Mouse (Mus musculus) brown adipose tissue, adult 24 weeks (tissue): ENCODE data around the gene Arid1b. TPM values are rescaled to one million over a fixed set of nuclear protein-coding genes. Genes with fewer than 3 reads are reported as not detected.

Experiments
- H3K27ac ChIP-seq: fragments of 200-500 bp; replicated peaks from 2 replicates; pipeline ENCODE4 v1.5.1; 2012; ENCODE audit warnings: low read depth, mild to moderate bottlenecking, low read length
- H3K4me1 ChIP-seq: fragments of 200-500 bp; 2 replicates; pipeline ENCODE4 v1.6.1; 2012; ENCODE audit warnings: low read length, mixed read lengths; ENCODE audit not compliant: control insufficient read depth, insufficient read depth, insufficient read length
- H3K4me3 ChIP-seq: fragments of 200-500 bp; 2 replicates; pipeline ENCODE4 v1.5.1; 2012; ENCODE audit warnings: low read depth, mild to moderate bottlenecking, low read length, moderate library complexity; ENCODE audit not compliant: insufficient read depth
- polyA plus RNA-seq: library from polyadenylated mRNA; stranded (reverse); fragments of >200 nt; gene quantifications from 2 replicates; pipeline ENCODE4 v1.2.4, GENCODE M21; 2012; ENCODE audit not compliant: missing spikeins, insufficient read depth, insufficient read length

The Arid1b gene
- polyA plus RNA-seq, 1 experiment, result 13.9 TPM

DNA sequence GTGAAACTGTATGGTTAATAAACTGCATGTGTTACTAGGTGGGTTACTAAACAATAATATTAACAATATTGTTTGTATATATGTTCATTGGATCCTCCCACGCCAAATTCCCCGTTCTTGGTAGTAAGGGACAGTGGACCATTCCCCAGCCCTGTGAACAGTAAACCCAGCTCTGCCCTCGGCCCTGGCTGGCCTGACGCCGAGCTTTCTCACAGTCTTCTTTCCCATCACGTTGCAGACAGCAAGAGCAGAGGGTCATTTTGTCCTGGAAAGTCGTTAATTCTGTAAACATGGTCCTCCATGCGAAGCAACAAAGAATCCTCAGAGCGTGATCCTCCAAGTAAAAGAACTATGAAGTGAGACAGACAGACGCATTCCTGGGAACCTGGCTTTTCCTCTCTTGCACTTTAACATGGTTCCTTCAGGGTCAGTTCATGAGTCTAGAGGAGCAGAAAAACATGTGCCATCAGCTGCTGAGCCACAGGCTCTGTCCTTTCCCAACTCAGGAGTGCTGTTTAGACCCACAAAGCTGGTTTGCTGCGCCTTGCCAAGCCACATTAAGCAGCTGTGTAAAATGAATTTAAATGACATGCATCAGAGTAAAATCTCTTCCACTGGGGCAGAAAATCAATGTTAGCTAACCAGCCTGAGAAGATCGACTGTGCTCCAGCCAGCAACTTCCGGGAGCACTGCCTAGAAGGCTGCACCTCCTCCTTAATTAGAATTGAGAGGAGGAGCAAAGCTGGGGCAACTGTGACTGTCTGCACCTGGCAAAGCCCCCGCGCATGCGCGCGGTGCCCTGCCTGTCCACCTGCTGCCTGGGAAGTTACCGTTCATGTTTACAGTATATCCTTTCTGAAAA, 301.2 kb downstream of the Arid1b start:
- H3K4me3 ChIP-seq, result no peak overlapping the region
- H3K4me1 ChIP-seq, result peaks cover 20% of the 10 kb centered on the region
- H3K27ac ChIP-seq, result peak overlapping the region; percentile 36

DNA sequence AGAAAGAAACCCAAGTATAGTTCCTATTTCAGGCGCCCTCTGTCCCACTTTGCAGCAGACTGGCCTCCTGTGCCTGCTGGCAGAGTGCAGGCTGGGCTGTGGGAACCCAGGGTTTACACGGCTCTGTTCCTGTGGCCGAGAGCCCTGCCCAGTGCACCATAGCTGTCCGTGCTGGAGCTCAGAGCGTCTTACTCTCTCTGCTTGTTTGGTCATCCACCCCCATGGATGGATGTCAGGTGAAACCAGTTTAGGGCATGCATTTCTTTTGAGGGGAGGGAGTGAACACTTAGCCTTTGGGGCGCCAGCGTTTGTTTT, 301.8 kb downstream of the Arid1b start:
- H3K27ac ChIP-seq, result no peak overlapping the region

DNA sequence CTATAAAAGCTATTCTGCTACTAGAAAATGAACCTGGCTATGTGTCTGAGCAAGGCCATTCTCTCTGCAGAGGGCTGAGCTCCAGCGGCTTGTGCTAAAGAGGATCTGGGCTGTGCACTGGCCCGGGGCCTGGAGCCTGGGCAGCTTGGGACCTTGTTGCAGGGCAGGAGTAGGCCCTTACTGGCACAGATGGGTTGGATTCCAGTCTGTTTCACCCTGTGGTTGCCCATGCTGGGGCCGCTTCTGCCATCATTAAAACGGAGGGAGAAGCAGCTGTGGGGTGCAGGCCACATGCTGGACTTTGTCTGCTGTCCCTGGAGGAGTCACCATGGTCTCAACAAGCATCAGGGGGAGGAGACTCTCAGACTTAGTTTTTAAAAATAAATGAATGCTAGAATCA, 303.4 kb downstream of the Arid1b start:
- H3K4me3 ChIP-seq, result no peak overlapping the region
- peaks cover 20% of the 10 kb centered on the region for H3K4me1 ChIP-seq
- no peak overlapping the region for H3K27ac ChIP-seq

More for the DNA sequence above, 301.8 kb downstream of the Arid1b start:
- peaks cover 20% of the 10 kb centered on the region for H3K4me1 ChIP-seq
- H3K4me3 ChIP-seq, result no peak overlapping the region

DNA sequence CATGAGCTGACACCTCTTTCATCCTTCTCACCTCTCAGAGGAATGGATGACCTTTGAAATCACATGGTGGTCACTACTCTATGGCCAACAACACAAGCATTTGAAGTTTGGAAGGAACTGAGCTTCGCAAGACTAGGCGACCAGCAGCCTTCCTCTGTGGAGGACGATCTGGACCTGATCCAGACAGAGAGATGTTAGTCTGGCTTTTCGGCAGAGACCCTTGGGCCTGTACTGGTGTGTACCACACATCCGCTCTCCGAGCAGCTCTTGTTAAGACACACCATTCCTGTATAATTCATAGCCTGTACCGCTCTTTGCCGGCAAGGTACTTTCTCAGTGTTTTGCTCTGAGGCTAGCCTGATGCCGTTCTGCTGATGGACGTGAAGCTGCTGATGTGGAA, 303.9 kb downstream of the Arid1b start:
- Histone ChIP-seq H3K4me1 (peaks cover 20% of the 10 kb centered on the region), H3K27ac (no peak overlapping the region), H3K4me3 (no peak overlapping the region)

DNA sequence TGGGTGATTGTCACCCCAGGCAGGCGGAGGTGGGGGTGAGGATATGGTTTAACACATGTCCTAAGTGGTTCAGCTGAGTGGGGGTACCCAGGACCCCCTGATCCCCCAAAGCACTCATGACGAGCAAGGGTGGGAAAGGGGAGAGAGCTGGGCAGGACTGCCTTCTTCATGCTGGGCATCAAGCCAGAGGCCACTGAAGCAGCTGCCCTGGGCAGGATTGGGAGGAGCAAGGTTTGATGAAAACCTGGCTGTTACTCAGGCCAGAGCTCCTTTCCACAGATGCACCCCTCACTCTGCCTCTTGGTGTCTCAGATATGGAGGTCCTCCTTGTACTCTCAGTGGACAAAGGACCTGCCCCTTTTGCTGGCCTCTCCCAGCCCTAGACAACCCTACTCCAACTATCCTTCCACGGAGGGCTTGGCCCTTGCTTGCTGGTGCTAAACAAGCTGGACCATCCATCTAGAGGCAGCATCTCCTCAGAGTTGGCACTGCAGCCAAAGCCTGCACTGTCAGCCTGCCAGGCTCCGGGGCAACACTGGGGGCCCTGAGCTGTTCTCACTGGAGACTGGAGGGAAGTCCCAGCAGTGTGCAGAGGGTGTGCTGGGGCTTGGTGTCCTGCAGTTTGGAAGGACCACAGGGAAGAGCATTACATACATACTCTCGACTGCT, 304.9 kb downstream of the Arid1b start:
- Histone ChIP-seq H3K4me1 (peaks cover 20% of the 10 kb centered on the region), H3K4me3 (no peak overlapping the region), H3K27ac (no peak overlapping the region)

DNA sequence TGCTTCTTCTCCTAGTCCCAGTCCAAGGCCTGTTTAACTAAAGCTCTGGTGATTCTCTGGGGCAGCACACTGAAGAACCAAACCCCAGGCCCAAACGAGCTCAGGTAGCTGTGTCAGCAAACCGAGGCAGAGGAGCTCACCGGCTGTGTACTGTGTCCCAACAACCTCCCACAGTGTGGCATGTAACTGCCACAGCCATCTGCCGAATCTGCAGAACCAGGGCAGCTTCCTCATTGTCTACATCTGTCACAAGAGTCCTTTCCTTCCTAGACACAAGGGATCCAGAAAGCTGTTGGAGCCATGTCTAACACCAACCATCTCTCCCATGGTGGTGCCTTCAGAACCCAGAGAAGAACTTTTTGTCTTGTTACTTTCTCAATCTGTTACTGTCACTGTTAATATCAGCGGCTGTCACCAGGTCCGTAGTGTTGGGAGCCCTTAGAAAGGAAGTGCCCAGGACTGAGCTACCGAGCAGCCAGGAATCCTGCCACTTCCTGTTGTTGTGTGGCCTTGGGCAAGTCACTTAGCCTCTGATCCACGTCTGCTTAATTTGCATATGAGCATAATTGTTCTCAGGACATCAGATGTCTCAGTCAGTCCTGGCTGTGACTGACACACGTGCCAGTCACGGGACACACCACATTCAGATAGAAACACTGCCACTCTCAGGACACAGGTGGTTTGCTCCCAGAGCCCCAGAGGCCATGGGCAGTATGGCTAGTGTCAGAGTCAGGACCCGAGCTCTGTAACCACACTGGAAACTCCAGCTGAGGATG, 309.0 kb downstream of the Arid1b start:
- H3K4me1 ChIP-seq, result no peaks in the 10 kb centered on the region
- no peak overlapping the region for H3K4me3 ChIP-seq
- no peak overlapping the region for H3K27ac ChIP-seq

DNA sequence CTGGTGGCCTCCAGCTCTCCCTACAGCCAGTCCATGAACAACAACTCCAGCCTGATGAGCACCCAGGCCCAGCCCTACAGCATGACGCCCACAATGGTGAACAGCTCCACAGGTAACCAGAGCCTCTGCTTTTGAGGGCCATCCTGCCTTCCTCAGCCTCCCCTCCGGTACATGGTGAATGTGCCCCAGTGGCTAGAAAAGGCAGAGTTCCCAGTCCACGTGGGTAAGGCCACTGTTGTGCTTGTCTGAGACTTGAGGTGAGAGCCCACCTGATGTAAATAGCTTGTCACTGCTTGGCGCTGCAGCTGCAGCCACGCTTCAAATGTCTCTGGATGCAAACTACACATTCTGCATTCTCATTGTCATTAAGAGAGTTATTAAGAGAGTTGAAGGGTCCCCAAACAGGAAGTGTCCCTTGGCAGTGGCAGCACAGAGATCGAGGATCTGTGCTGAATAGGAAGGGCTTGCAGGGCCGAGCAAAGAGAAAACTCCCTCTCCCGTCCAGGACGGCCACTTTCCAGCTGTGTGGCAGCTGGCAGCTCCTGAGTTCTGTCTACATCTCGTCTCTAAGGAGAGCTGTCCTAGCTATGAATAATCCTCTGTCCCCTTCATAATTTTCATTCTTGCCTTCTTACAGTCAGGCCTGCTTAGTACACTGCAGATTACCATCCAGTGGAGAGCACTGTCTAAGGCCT, 311.8 kb downstream of the Arid1b start:
- no peaks in the 10 kb centered on the region for H3K4me1 ChIP-seq
- no peak overlapping the region for H3K4me3 ChIP-seq
- H3K27ac ChIP-seq, result no peak overlapping the region

DNA sequence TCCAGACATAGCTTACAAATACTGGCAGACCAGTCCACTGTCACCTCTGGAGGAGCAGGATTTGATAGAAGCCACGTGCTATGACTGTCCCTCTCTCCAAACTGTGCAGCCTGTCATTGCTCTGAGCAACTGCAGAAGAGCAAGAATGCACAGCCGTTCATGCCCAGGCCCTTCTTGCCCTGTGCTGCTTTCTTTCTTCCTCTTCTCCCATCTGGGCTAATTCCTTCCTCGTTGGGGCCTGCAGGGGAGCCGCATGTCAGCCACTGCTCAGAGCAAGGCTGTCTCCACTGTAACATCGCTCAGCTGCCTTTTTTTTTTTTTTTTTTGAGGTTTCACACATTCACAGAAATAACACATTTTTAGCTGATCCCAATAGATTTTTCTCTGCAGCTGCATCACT, 315.8 kb downstream of the Arid1b start:
- H3K27ac ChIP-seq, result no peak overlapping the region
- no peak overlapping the region for H3K4me3 ChIP-seq
- no peaks in the 10 kb centered on the region for H3K4me1 ChIP-seq

DNA sequence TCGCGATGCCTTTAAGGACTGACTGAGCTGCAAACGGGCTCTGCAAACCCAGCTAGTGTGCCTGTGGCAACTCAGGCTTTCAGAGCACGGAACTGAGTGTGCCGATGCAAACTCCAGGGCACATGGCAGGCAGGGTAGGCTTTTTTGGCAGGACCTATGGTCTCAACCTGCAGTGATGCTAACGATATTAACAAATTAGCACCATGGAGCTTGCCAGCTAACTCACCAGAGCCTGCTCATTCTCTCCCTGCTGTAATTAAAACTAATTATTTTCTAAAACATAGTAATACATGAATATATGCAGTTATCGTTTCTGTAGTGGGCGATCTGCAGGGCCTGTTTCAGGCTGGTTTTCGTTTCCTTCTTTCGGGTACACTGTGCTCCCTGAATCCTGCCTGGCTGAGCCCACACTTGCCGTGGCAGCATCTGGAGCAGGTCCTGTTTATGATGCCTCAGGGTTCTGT, 316.3 kb downstream of the Arid1b start:
- Histone ChIP-seq H3K27ac (0 out of 2 replicates have a peak overlapping the region, but pooled peaks have one; percentile 32), H3K4me3 (no peak overlapping the region), H3K4me1 (no peaks in the 10 kb centered on the region)

DNA sequence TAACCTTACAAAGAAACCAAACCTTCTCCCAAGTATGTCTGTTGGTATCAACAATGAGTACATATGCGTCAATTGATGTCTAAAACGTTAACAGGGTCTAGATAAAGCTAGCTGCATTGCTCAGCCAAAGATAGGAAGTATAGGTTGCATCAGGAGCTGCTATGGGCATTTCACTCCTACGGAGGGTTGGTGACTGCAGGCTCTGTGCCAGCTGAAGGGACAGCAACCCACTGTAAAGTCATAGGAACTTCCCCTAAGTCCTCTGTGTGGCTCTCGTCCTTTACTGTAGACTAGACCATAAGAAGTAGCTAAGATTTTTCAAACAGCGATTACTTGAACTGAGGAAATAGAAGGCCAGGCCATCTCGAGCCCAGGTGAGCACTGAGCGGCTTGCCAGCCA, 316.9 kb downstream of the Arid1b start:
- Histone ChIP-seq H3K27ac (0 out of 2 replicates have a peak overlapping the region, but pooled peaks have one; percentile 32), H3K4me3 (no peak overlapping the region), H3K4me1 (no peaks in the 10 kb centered on the region)

DNA sequence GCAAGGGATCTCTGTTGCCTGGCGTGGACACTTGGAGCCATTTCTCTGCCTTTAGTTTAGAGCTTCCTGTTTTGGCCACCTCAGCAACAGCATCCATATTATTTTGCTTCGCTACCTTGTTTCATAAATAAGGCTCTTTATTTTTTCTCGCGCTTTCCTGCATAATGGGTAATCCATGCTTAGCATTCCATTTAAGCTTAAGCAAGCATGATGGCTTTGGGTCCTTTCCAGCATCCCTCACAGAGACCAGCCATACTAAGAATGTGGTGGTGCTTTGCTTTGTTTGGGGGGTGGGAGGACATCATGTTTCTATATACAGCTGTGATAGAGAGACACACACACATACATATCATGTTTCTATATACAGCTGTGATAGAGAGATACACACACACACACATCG, 318.2 kb downstream of the Arid1b start:
- Histone ChIP-seq H3K4me3 (no peak overlapping the region), H3K27ac (no peak overlapping the region), H3K4me1 (no peaks in the 10 kb centered on the region)

DNA sequence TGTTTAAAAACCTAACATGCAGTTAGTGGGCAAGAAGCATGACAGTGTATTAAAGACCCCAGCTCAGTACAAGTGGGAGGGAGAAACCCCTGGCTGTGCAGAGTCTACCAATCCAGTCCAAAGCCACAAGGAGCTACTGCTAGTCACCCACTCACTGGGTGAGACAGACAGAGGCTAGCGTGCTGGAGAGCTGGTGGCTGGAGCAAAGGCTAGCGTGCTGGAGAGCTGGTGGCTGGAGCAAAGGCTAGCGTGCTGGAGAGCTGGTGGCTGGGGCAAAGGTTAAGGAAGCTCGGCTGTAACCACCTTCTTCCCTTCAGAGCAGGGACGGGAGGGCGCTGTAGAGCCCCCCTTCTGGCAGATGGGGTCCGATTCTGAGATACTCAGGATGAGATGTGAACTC, 320.6 kb downstream of the Arid1b start:
- Histone ChIP-seq H3K4me1 (no peaks in the 10 kb centered on the region), H3K4me3 (no peak overlapping the region), H3K27ac (no peak overlapping the region)

DNA sequence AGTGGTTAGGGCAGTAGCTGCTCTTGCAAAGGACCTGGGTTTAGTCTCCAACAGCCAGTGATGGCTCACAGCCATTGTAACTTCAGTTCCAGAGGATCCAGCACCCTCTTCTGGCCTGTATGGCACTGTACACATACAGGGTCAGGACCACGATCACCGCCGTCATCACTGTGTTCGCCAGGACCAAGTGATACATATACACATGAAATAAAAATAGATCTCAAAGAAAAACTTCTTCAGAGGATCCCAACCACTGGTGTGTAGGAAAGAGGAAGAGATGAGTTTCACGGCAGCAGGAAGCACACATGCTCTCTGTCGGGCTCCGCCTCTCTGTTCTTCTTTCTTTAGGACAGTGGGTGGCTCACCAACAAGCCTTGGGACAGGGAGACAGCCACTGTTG, 322.4 kb downstream of the Arid1b start:
- H3K4me1 ChIP-seq, result no peaks in the 10 kb centered on the region
- H3K4me3 ChIP-seq, result no peak overlapping the region
- H3K27ac ChIP-seq, result 0 out of 2 replicates have a peak overlapping the region, but pooled peaks have one; percentile 32

DNA sequence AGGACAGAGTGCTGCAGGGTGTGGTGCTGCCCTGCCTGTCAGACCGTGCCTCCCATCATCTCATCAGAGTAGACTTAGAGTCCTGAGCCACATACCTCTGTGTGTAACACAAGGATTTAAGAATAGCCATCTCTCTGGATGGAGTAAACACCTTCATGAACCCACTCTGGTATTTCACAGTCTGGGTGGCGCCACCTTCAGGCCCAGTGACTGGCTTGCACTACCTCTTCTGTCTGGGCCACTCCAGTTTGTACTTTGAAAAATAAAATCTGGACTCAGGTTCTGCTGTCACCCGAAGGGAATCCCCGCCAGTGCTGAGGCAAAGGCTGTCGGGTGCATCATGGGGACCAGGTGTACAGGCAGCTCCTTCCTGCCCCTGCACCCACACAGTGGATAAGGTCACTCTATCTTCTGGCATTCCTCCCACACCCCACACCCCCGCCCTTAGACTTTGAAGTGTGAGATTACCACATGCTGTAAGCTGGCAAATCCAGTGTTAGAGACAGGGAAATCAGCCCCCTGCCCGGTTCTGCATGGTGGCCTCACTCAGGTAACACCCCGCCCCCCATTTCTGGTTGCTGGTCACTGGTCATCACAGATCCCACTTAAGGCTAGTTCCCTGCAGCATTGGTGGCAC, 327.6 kb downstream of the Arid1b start:
- Histone ChIP-seq H3K27ac (no peak overlapping the region), H3K4me1 (peaks cover 7% of the 10 kb centered on the region), H3K4me3 (no peak overlapping the region)
